8 mouse cellular contexts compared by ENCODE assay signal in the genomic region with DNA sequence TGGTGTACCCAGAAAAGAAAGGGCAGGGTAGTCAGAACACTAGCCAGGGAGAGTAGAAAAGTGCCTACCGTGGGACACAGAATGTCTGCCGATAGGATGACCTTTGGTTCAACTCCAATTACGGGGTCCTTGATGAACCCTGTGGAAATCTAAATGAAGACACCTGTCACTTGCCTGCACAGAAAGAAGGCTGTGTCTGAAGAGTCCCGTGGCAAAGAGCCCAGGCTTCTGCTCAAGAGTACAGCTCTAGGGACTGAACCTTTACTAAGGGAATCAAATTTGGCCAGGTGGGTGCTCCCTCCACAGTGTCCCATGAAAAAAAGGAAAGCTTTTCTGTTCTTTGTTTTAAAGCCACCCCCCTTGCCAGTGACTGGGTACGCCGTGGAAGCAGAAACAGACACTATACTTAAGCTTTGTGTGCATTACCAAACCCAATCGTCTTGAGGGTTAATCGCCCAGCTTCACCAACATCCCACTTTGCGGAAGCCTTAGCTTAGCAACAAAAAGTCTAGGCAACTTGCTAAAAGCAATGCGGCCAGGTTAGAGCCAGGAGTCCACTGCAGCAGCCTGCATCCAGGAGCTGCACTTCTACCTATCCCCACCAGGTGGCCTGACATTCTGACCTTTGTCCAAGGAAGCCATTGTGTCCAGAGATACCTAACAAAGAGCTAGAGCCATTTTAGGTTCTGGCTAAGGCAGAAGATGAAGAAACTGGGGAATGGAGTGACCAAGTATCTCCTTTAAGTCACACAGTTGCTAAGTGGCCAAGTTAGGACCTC.
DNase-seq lines count a peak whose midpoint lies in the region; ATAC-seq and TF ChIP-seq lines count a peak whose summit lies in the region.

No protein-coding gene starts in this region.

- DNase-seq in adrenal gland, postnatal 10 days, result peak; percentile 52
- DNase-seq in adrenal gland, adult 8-10 months, result no peak
- DNase-seq in lung, adult 2 months, result peak; percentile 28
- no peak for DNase-seq in lung, postnatal 25 days (ENCODE audit: low spot score)
- DNase-seq in urinary bladder, postnatal 36 days (ENCODE audit: low spot score in 2 of 2), result no peak

- TF ChIP-seq POLR2A in lung, adult 2 months (IDR thresholded peaks at IDR 0.05; ENCODE audit: borderline replicate concordance, extremely low read depth, low read depth, low read length), result no peak

- WGBS in lung, adult 2 months, result 79% methylated on average over 10 of the region's 10 CpGs

- H3K4me3 ChIP-seq in lung, adult 2 months (replicated peaks; ENCODE audit: extremely low read depth, low read depth, low read length), result no peak overlapping the region

- peak; percentile 57; the same call in 1 of the 2 replicates for ATAC-seq in common myeloid progenitor, adult 5-6 weeks (replicated peaks; ENCODE audit: low read depth, poor library complexity, severe bottlenecking)
- peak; percentile 53; the same call in 1 of the 2 replicates for ATAC-seq in monocyte, adult 5-6 weeks (replicated peaks; ENCODE audit: insufficient number of reproducible peaks, low FRiP score, low TSS enrichment, poor library complexity, severe bottlenecking)
- ATAC-seq in erythroid progenitor cell, adult 5-6 weeks (replicated peaks; ENCODE audit: low FRiP score, poor library complexity, severe bottlenecking), result no peak

- TF ChIP-seq CTCF in lung, adult 2 months (IDR thresholded peaks at IDR 0.05; ENCODE audit: insufficient read depth, low read length), result peak; percentile 65

- no peaks in the 10 kb centered on the region for H3K4me1 ChIP-seq in lung, adult 2 months (ENCODE audit: control insufficient read depth, insufficient read depth, low read length)

Comparison
In these comparisons a context has a peak if more than half of its experiments do, and no peak if none do; other contexts are left out.
1. DNase-seq: peak in adrenal gland, postnatal 10 days (single experiment) and lung, adult 2 months (single experiment); none in adrenal gland, adult 8-10 months (single experiment), lung, postnatal 25 days (single experiment) and urinary bladder, postnatal 36 days (0 of 2).